Mouse (Mus musculus) CH12.LX (cell line): ENCODE results near the gene Aste1. TPM values are rescaled to one million over a fixed set of nuclear protein-coding genes. Genes with fewer than 3 reads are reported as not detected.

ENCODE experiments used
- DNase-seq: peaks from one replicate; pipeline ENCODE4 v3.0.0-alpha.2; 2013; ENCODE audit errors: extremely low read depth
- H3K27ac ChIP-seq: 2 replicates; pipeline ENCODE4 v1.5.1; 2012; ENCODE audit warnings: low read depth, mild to moderate bottlenecking, control low read depth, moderate library complexity; ENCODE audit not compliant: insufficient read depth
- H3K27me3 ChIP-seq: replicated peaks from 2 replicates; pipeline ENCODE3; 2012; ENCODE audit warnings: inconsistent platforms
- H3K36me3 ChIP-seq, 2 experiments: replicated peaks in 1 of 2; 2 replicates each; pipeline versions ENCODE3 to v1.6.1; 2012; ENCODE audit warnings: inconsistent platforms in 1 of 2, low read length in 1 of 2, mild to moderate bottlenecking in 1 of 2, mixed read lengths in 1 of 2, moderate library complexity in 1 of 2; ENCODE audit not compliant: control insufficient read depth in 1 of 2, insufficient read depth in 1 of 2
- H3K4me1 ChIP-seq, 2 experiments: 2 replicates each; pipeline ENCODE4 v1.6.1; 2012; ENCODE audit warnings: inconsistent platforms in 1 of 2, moderate library complexity in 1 of 2; ENCODE audit not compliant: insufficient read depth in 2 of 2, control insufficient read depth in 1 of 2
- H3K4me2 ChIP-seq: 2 replicates; pipeline ENCODE4 v1.6.1; 2012; ENCODE audit warnings: low read depth, mild to moderate bottlenecking, control low read depth; ENCODE audit not compliant: poor library complexity, insufficient read depth, severe bottlenecking
- H3K4me3 ChIP-seq, 3 experiments: fragments of 150-350 bp in 1 of 3; sonication (generic) in 1 of 3; replicated peaks in 1 of 3; 2 replicates each; pipeline versions ENCODE3 to v1.5.1; 2011 to 2012; ENCODE audit warnings: low read depth in 2 of 3, low read length in 2 of 3, mild to moderate bottlenecking in 2 of 3, moderate library complexity in 2 of 3, control low read depth in 1 of 3, improper control_type of control experiment in 1 of 3, inconsistent platforms in 1 of 3, mixed read lengths in 1 of 3; ENCODE audit not compliant: poor library complexity in 1 of 3
- H3K79me2 ChIP-seq: replicated peaks from 2 replicates; pipeline ENCODE4 v1.6.1; 2012; ENCODE audit warnings: mild to moderate bottlenecking, moderate library complexity; ENCODE audit not compliant: control insufficient read depth, poor library complexity, insufficient read depth, severe bottlenecking; ENCODE audit errors: extremely low read depth
- H3K9ac ChIP-seq: 2 replicates; pipeline ENCODE4 v1.6.1; 2012; ENCODE audit warnings: low read depth, mild to moderate bottlenecking, control low read depth, moderate library complexity; ENCODE audit not compliant: insufficient read depth
- H3K9me3 ChIP-seq: replicated peaks from 2 replicates; pipeline ENCODE3; 2012; ENCODE audit warnings: low read length, inconsistent platforms, mixed read lengths
- BHLHE40 ChIP-seq: IDR thresholded peaks from 2 replicates; pipeline ENCODE4 v1.6.1; 2011; ENCODE audit warnings: mild to moderate bottlenecking, low read depth, low read length, improper control_type of control experiment
- CHD1 ChIP-seq: IDR thresholded peaks from 2 replicates; pipeline ENCODE4 v1.6.1; 2012; ENCODE audit warnings: low read depth, low read length, improper control_type of control experiment, inconsistent platforms
- CHD2 ChIP-seq: IDR thresholded peaks from 2 replicates; pipeline ENCODE4 v1.6.1; 2011; ENCODE audit warnings: low read length, improper control_type of control experiment
- CTCF ChIP-seq, 2 experiments: IDR thresholded peaks in 1 of 2; conservative IDR thresholded peaks in 1 of 2; 2 replicates each; pipeline ENCODE4 v1.5.1; 2011 to 2012; ENCODE audit warnings: low read depth in 2 of 2, low read length in 2 of 2, improper control_type of control experiment in 1 of 2, inconsistent platforms in 1 of 2, mild to moderate bottlenecking in 1 of 2, moderate library complexity in 1 of 2
- E2F4 ChIP-seq: IDR thresholded peaks from 2 replicates; pipeline ENCODE4 v1.6.1; 2011; ENCODE audit warnings: low read depth, low read length, improper control_type of control experiment; ENCODE audit not compliant: insufficient replicate concordance
- ELF1 ChIP-seq: IDR thresholded peaks from 2 replicates; pipeline ENCODE4 v1.6.1; 2014; ENCODE audit warnings: low read depth, mild to moderate bottlenecking, inconsistent platforms, low read length, improper control_type of control experiment
- EP300 ChIP-seq: IDR thresholded peaks from 2 replicates; pipeline ENCODE4 v1.6.1; 2011; ENCODE audit warnings: low read length, improper control_type of control experiment
- ETS1 ChIP-seq: conservative IDR thresholded peaks from 2 replicates; pipeline ENCODE4 v1.6.1; 2012; ENCODE audit warnings: low read depth, mild to moderate bottlenecking, inconsistent platforms, low read length, improper control_type of control experiment, moderate library complexity
- GABPA ChIP-seq: IDR thresholded peaks from 2 replicates; pipeline ENCODE4 v1.6.1; 2012; ENCODE audit warnings: low read depth, low read length, improper control_type of control experiment, inconsistent platforms; ENCODE audit not compliant: insufficient replicate concordance
- HCFC1 ChIP-seq: IDR thresholded peaks from 2 replicates; pipeline ENCODE4 v1.6.1; 2012; ENCODE audit warnings: low read depth, mild to moderate bottlenecking, inconsistent platforms, low read length, improper control_type of control experiment
- IRF4 ChIP-seq: IDR thresholded peaks from 2 replicates; pipeline ENCODE4 v1.6.1; 2014; ENCODE audit warnings: low read depth, mild to moderate bottlenecking, inconsistent platforms, low read length, improper control_type of control experiment
- JUND ChIP-seq: conservative IDR thresholded peaks from 2 replicates; pipeline ENCODE4 v1.6.1; 2011; ENCODE audit warnings: low read depth, low read length, improper control_type of control experiment
- MAFK ChIP-seq: IDR thresholded peaks from 2 replicates; pipeline ENCODE4 v1.6.1; 2011; ENCODE audit warnings: low read length, improper control_type of control experiment; ENCODE audit not compliant: insufficient replicate concordance
- MAX ChIP-seq: IDR thresholded peaks from 2 replicates; pipeline ENCODE4 v1.6.1; 2011; ENCODE audit warnings: low read length, improper control_type of control experiment
- MEF2A ChIP-seq: IDR thresholded peaks from 2 replicates; pipeline ENCODE4 v1.6.1; 2014; ENCODE audit warnings: low read depth, mild to moderate bottlenecking, inconsistent platforms, low read length, improper control_type of control experiment, borderline replicate concordance
- MXI1 ChIP-seq: IDR thresholded peaks from 2 replicates; pipeline ENCODE4 v1.6.1; 2011; ENCODE audit warnings: mild to moderate bottlenecking, low read depth, low read length, improper control_type of control experiment
- MYC ChIP-seq: IDR thresholded peaks from 2 replicates; pipeline ENCODE4 v1.6.1; 2011; ENCODE audit warnings: low read depth, mild to moderate bottlenecking, improper control_type of control experiment, low read length
- NELFE ChIP-seq: IDR thresholded peaks from 2 replicates; pipeline ENCODE4 v1.6.1; 2011; ENCODE audit warnings: low read depth, low read length, improper control_type of control experiment
- PAX5 ChIP-seq: IDR thresholded peaks from 2 replicates; pipeline ENCODE4 v1.6.1; 2012; ENCODE audit warnings: low read length, inconsistent platforms, mixed read lengths
- POLR2A ChIP-seq: IDR thresholded peaks from 2 replicates; pipeline ENCODE4 v1.6.1; 2011; ENCODE audit warnings: low read depth, mild to moderate bottlenecking, improper control_type of control experiment, low read length
- RAD21 ChIP-seq: IDR thresholded peaks from 2 replicates; pipeline ENCODE4 v1.6.1; 2011; ENCODE audit warnings: low read depth, mild to moderate bottlenecking, low read length, improper control_type of control experiment, moderate library complexity
- SIN3A ChIP-seq: IDR thresholded peaks from 2 replicates; pipeline ENCODE4 v1.6.1; 2012; ENCODE audit warnings: low read length, improper control_type of control experiment, inconsistent platforms
- TBP ChIP-seq: conservative IDR thresholded peaks from 2 replicates; pipeline ENCODE4 v1.6.1; 2011; ENCODE audit warnings: low read depth, low read length, improper control_type of control experiment
- USF2 ChIP-seq: conservative IDR thresholded peaks from 2 replicates; pipeline ENCODE4 v1.6.1; 2011; ENCODE audit warnings: low read depth, low read length, improper control_type of control experiment
- ZC3H11A ChIP-seq: IDR thresholded peaks from 2 replicates; pipeline ENCODE4 v1.6.1; 2012; ENCODE audit warnings: low read depth, mild to moderate bottlenecking, inconsistent platforms, low read length, improper control_type of control experiment
- ZKSCAN1 ChIP-seq: IDR thresholded peaks from 2 replicates; pipeline ENCODE4 v1.6.1; 2012; ENCODE audit warnings: low read depth, inconsistent platforms, low read length, improper control_type of control experiment, borderline replicate concordance
- dilution Hi-C: fragments of 300-500 bp; cut with MboI; formaldehyde crosslinking; loops from 2 replicates; pipeline ENCODE4 v1.14.3; 2020; ENCODE audit warnings: low sequenced_read_pairs; ENCODE audit not compliant: extremely low pct_unique_long_range_greater_than_20kb, extremely low pct_ligation_motif_present
- in situ Hi-C: fragments of 300-500 bp; cut with MboI; formaldehyde crosslinking; loops from 3 replicates; pipeline ENCODE4 v1.14.3; 2019; ENCODE audit warnings: low sequenced_read_pairs, low pct_ligation_motif_present, low pct_unique_long_range_greater_than_20kb, mixed read lengths
- polyA plus RNA-seq: library from polyadenylated mRNA; unstranded; fragments of >175 nt; gene quantifications from 2 replicates; pipeline ENCODE4 v1.2.1, GENCODE M21; 2012; ENCODE audit warnings: low read depth; ENCODE audit not compliant: insufficient read length
- total RNA-seq, 2 experiments: library from RNA; depleted of rRNA; stranded (reverse); fragments of 300-350 nt in 1 of 2; fragments of >200 nt in 1 of 2; gene quantifications; 2 replicates each; pipeline ENCODE4 v1.2.3; 2012 to 2014

Gene Aste1
- total and polyA plus RNA-seq, 3 experiments: 8.9 to 13.9 (median 13.4) TPM

DNA sequence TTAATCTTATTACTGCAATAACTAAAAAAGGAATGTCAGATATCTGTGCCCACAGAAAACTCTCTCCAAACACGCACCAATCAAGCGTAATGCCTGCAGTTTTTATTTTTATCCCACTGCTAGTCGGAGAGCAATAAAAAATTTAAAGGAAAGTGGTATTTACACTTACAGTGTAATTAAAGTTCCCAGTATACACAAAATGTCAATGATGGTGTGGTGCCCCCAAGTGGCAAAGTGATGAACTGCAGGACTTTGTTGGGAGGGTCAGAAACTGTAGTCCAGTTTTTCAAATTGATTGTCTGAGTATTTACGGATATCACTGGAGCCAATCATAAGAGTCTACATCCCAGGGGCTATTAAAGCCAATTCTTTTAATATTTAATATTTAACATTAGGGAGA lies 5.9 kb upstream of the Aste1 start (continued):
- TF ChIP-seq GABPA (no peak), ETS1 (no peak), ZC3H11A (peak; percentile 83), MAFK (no peak; the same call in 1 of the 2 replicates), HCFC1 (no peak), ELF1 (0 out of 2 replicates have a peak, but pooled peaks have one; percentile 18), ZKSCAN1 (no peak), RAD21 (peak; percentile 97), CTCF (conservative IDR thresholded peaks at IDR 0.05 in 1 of 2, IDR thresholded peaks at IDR 0.05 in 1 of 2; ENCODE audit: low read depth in 2 of 2, low read length in 2 of 2) (peak; percentile 72 to 89), JUND (peak; percentile 63; the same call in 1 of the 2 replicates)

GRCm38 (mm10) chr9:105390616-105391015 lies 4.6 kb upstream of the Aste1 start:
- Histone ChIP-seq H3K27me3 (peaks cover 3% of the 10 kb centered on the region), H3K36me3 (no peaks in the 10 kb centered on the region), H3K9ac (no peak overlapping the region), H3K4me3 (no peak overlapping the region), H3K9me3 (no peaks in the 10 kb centered on the region), H3K27ac (no peak overlapping the region), H3K4me1 (peaks cover 17 to 42% of the 10 kb centered on the region in 2 experiments), H3K79me2 (no peaks in the 10 kb centered on the region), H3K4me2 (no peak overlapping the region)
- in situ Hi-C loops (loop anchor here (10.0 to 25.0 kb wide), 3 partner anchors 253 to 816 kb away; partner anchors contain the start of genes 1700080E11Rik, Mrpl3 and Nudt16), dilution Hi-C loops (no loop called here)
- TF ChIP-seq CHD1 (no peak), ZC3H11A (no peak), CHD2 (no peak), BHLHE40 (no peak), PAX5 (no peak), IRF4 (no peak), NELFE (no peak), CTCF (conservative IDR thresholded peaks at IDR 0.05 in 1 of 2, IDR thresholded peaks at IDR 0.05 in 1 of 2; ENCODE audit: low read depth in 2 of 2, low read length in 2 of 2) (no peak), ETS1 (no peak), TBP (no peak), MYC (no peak), GABPA (no peak), POLR2A (no peak)
- DNase-seq: no peak

GRCm38 (mm10) chr9:105394720-105395119 lies 472 bp upstream of the Aste1 start:
- Histone ChIP-seq H3K4me3 (peak overlapping the region; percentile 45 to 87 (median 82)), H3K36me3 (peaks cover 15 to 30% of the 10 kb centered on the region in 2 experiments), H3K4me2 (peak overlapping the region; percentile 93), H3K27ac (no peak overlapping the region), H3K4me1 (peaks cover 10 to 45% of the 10 kb centered on the region in 2 experiments), H3K79me2 (peaks cover 29% of the 10 kb centered on the region), H3K27me3 (peaks cover 3% of the 10 kb centered on the region), H3K9me3 (no peaks in the 10 kb centered on the region)
- DNase-seq: no peak
- dilution Hi-C loops: no loop called here
- TF ChIP-seq USF2 (no peak), E2F4 (no peak), NELFE (no peak), MAX (no peak), MEF2A (no peak), SIN3A (no peak), ZC3H11A (no peak), EP300 (no peak), MXI1 (no peak)
- TF ChIP-seq, all 38 proteins: peak for 0
- H3K9ac ChIP-seq: no peak overlapping the region; the same call in 1 of the 2 replicates
- in situ Hi-C loops: loop anchor here (10.0 to 25.0 kb wide), 3 partner anchors 257 to 820 kb away; partner anchors contain the start of genes 1700080E11Rik, Mrpl3 and Nudt16
